Comparison of ENCODE assay signal across 8 mouse cellular contexts in the genomic region with DNA sequence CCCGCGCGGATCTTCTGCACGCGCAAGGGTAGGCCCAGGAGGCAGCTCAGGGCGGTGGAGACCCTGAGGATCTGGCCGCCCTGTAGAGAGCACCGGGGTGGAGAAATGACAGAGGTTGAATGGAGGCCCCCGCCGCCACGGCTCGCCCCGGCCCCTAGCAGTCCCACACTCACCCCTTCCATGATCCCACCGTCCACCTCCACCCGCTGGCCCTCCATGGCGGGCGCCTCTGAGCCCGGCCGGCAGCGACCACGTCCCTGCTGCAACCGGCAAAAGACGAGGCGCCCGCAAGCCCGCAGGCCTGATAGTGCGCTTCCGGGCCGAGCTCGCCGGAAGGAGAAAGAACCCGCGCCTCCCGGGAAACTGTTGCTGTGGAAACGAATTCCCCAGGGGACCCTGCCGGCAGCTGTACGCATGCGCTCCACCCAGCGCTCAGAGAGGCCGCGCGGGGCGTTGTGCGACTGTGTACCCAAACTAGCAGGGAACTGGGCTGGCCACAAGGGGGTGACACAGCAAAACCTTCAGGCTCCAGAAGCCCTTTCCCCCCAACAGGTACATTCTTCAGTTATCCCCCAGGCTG. TPM values are rescaled to one million over a fixed set of nuclear protein-coding genes. Genes with fewer than 3 reads are reported as not detected.
A peak's percentile ranks its signal among the peaks of the same experiment; 100 is the strongest.
DNase-seq lines count a peak whose midpoint lies in the region; ATAC-seq lines count a peak whose summit lies in the region.

TSS of gene Rtca (minus strand) at position 437 of the 580 bp plus-strand sequence.

- peak; percentile 85 for ATAC-seq in inflammation-experienced regulatory T-cells, adult 6 months
- ATAC-seq in megakaryocyte-erythroid progenitor cell, adult 5-6 weeks (replicated peaks; ENCODE audit: low FRiP score, low TSS enrichment, poor library complexity, severe bottlenecking): peak; percentile 95

- intact Hi-C loops in gastrocnemius, postnatal 14 days (cut with DNase I; ENCODE audit: low total_unique reads): no loop called here
- intact Hi-C loops in left cerebral cortex, postnatal 10 days (cut with DNase I): loop anchor here (5.0 kb wide), 1 partner anchor 129 kb away; no protein-coding TSS in a partner anchor

- DNase-seq in adipocyte (ENCODE audit: low spot score): peak; percentile 98
- DNase-seq in embryo, embryonic 10 days (ENCODE audit: low spot score): peak; percentile 97
- peak; percentile 98 for DNase-seq in gastrocnemius, postnatal 14 days
- peak; percentile 97 to 98 for DNase-seq in left cerebral cortex, postnatal 10 days (ENCODE audit: extremely low spot score in 1 of 2, low spot score in 2 of 2)
- DNase-seq in right cerebral cortex, postnatal 25 days: peak; percentile 97
- peak; percentile 97 to 99 for DNase-seq in urinary bladder, postnatal 4 days (ENCODE audit: low spot score in 2 of 2)

RNA-seq across cellular contexts. Expression of gene Rtca, which starts in this region (rescaled TPM):
- total RNA-seq in gastrocnemius, postnatal 14 days (2021): 10 to 100 TPM; 23.2 to 24.3 TPM
- 10 to 100 TPM; 17.3 to 33.9 (median 19.5) TPM for polyA plus RNA-seq in inflammation-experienced regulatory T-cells, adult 6 months (2017; shearing (Covaris generic))
- 10 to 100 TPM; 69.4 to 73.0 TPM for total RNA-seq in left cerebral cortex, postnatal 10 days (2021)
- 42.4 and 60.1 TPM in 2 replicates for total RNA-seq in megakaryocyte-erythroid progenitor cell, adult 5-6 weeks (2014; fragmentation: Nextera tagmentation)
- total RNA-seq in megakaryocyte-erythroid progenitor cell, adult 5-6 weeks (2017): 44.6 and 45.9 TPM in 2 replicates

Comparison
In these comparisons a context has a peak if more than half of its experiments do, and no peak if none do; other contexts are left out.
1. Peak in every context shown above with its lines: DNase-seq and ATAC-seq.